Mouse (Mus musculus) cerebellum, postnatal 10 days (tissue): ENCODE results near the gene Vmn2r60.
"Not testable (repeated sequence)": the region's sequence is repeated elsewhere in the genome, so short reads cannot be mapped to it uniquely, and the experiment has no call there.

Source experiments
- DNase-seq, 2 experiments: peaks; one replicate each; pipeline ENCODE4 v3.0.0; 2021; ENCODE audit warnings: mixed read lengths in 2 of 2

Gene Vmn2r60

DNA sequence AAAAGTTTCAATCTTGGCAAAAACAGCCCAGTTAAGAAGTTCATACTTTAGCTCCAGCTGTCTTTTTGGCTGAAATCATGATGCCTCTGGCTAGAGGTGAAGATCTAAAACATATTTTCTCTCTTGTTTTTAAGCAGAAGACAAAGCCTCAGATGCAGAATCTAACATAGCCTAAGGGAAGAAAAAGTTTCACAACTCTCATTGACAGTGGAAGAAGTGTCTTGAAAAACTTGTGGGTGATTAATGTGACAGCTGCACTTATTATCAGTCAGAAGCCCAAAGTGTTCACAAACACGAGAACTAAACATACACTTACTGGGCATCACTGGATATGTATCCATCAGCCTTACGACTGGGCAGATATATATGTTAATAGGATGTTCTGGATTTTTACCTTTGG is at the start of gene Vmn2r60:
Vmn2r60 (plus strand) TSS at position 301 of the 400 bp plus-strand sequence.
- no peak for DNase-seq

DNA sequence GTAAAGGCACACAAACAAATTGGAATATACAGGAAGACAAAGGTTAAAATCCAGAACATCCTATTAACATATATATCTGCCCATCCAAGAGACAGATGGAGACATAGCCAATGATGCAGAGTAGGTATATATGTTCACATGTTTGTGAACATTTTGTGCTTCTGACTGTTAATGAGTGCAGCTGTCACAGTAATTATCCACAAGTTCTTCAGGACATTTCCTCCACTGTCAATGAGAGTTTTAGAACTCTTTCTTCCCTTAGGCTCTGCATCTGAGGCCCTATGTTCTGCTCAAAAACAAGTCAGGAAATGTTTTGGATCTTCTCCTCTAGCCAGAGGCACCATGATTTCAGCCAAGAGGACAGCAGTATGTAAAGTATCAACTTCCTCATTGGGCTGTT is 48.6 kb upstream of the Vmn2r60 start, which contains the start of gene Vmn2r59:
Vmn2r59 (minus strand) TSS at position 101 of the 400 bp plus-strand sequence.
- no peak for DNase-seq

DNA sequence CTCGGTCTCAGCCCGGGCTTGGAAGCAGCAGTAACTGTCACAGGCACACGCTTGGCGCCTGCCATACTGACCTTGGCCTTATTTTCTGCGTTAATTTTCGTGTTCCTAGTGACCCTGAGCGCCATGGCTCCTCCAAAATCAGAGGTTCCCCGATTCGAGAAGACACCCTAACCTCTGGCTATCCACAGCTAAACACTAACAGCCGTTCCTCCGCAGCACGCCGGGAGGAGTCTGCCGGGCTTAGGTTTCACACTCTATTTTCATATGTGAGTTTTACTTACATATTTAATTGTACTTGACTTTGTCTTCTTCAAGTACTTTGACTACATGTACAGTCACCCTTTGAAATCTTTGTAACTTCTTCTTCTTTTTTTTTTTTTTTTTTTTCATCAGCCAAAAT is 509 bp upstream of the Vmn2r60 start:
- not testable (repeated sequence) for DNase-seq
